Mouse (Mus musculus): Measurements from ENCODE around the gene Fibcd1.

Gene Fibcd1

DNA sequence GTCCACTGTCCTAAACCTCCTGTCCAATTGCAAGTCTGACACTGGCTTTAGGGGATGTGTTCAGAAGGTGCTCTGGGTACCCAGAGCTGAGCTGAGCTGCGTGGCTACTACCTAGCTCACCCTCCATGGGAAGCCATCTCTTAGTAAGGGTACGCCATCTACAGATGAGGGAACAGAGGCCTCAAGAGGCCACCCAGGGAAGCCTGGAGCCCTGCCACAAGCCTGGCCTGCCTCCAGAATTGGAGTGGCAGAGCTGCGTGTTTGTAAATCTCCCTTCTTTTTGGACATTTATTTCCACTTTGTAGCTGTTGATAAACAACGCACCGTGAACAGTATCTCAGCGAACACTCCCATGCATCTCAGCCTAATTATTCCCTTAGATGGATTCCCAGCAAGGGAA is 11.4 kb upstream of the Fibcd1 start:
- DNase-seq, result no peak

DNA sequence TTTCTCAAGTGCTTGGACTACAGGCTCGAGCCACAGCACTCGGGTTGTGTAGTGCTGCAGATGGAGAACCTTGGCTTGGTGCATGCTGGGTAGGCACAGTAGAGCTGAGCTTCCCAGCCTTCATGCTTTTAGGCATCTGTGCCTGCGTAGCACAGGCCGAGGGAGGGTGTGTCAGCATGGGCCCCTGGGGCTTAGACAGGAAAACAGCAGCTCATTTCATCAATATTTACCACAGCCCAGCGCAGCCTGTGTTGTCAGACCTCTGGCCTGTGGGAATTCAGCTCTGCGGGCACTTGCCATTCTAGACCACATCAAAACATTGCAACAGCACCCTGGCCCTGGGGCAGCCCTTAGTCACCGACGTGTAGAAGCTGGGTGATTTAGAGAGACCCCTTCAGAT is 10.2 kb upstream of the Fibcd1 start:
- DNase-seq, result no peak

DNA sequence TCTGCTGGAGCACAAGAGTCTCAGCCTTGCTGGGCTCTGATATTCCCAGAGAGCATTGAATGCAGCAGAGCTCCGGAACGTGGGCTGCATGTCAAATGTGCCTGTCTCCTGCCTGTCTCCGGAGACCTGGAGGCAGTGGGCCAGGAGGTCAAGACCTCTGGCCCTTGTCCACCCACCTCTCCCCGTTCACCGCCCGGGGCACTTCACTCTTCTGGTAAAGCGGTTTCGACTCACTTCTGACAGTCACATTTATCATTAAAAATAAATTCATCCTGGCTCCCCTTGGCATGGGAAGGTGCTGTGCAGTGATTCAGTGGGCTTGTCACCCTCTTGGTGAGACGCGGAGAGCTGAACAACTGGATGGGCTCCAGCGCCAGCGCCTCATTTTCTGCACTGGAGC is 4.3 kb upstream of the Fibcd1 start:
- DNase-seq, result no peak

DNA sequence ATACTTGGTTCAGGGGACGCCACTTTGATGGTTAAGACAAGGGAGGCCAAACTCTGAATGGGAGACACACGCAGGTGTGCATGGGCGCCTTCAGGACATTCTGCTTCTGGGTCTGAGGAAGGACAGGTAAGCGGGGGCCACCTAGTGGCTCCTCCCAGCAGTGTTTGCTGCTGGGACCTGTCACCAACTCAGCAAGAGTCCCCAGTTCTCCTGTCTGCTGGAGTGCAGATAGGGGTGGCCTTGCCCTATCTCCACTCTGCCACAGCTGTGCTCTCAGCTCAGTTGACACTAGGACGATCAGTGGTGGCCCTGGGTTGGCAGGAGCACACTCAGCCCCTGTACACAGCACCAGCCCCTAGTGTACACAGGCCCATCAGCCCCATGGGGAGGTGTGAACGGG is 2.1 kb upstream of the Fibcd1 start:
- peak; percentile 62 for DNase-seq

DNA sequence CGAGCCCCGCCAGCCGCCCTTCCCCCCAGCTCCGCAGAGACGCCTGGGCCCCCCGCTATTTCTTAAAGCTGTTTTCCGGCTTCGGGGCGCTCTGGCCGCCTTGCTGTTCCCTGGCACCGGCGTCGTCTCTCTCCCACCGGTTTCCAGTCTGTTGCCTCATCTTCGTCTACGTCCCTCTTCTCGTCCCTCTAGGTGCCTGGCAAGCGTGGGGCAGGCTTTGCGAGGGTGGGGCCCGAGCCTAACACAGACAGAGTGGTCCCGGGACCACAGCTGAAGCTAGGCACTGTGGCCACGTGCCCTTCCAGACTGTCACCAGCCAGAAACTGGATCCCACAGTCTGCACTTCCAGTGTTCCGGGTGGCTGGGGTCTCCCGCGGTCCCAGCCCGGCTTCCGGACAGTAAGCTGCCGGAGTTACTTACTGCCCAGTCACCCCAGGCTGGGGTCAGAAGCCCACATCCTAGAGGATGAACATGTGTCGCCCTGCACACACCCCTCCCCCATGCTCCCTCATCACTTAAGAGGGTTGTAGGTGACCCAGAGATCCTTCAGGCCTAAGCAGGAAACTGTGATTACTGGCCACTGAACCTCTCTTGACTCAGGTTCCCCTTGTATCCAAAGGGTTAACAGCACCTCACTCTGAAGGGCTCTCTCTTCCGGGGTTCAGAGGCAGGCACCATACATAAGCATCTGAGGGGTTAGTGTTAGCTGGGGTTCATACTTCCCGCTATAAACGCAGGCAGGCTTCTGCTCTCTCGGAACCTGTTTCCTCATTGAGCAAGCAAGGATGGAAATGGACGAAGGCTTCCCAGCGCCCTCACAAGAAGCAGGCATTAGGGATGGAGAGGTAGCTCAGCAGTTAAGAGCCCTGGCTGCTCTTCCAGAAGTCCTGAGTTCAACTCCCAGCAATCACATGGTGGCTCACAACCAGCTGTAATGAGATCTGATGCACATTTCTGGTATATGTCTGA is 1.2 kb upstream of the Fibcd1 start:
- DNase-seq, result no peak

DNA sequence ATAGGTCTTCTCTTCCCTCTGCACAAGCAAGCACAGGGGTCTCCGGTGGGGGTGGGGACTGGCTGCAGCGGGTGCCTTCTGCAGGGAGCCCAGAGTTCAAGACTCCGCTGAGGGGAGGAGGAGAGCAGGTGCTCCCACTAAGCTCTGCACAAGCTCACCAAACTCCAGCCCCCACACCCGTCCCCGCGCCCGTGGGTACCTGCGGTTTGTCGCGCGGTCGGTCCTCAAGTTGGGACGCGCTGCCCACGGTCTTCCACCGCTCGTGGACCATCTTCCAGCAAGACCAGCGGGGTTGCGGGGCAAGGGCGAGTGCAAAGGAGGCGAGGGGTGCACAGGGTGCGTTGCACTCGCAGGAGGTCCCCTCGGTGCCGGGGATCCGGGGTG is 301 bp downstream of the Fibcd1 start:
- no peak for DNase-seq

DNA sequence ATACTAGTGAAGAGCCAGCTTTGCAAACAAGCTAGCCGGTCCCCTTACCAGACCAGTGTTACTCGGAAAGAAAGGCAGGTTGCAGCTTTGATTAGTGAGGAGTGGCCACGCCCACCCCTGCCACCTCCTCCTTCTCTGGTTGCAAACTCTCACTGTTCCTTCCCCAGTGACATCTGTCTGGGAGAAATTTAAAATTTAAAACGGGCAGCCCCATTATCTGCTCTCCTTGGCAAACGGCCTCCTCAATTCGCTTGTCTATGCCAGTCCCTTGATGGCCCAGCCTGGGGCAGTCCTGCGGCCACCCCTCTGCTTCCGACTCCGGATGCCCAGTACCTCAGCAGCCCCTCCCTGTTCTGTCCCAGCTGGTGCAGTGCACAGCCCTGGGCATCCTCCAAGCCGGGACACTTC is 1.1 kb downstream of the Fibcd1 start:
- DNase-seq, result no peak

DNA sequence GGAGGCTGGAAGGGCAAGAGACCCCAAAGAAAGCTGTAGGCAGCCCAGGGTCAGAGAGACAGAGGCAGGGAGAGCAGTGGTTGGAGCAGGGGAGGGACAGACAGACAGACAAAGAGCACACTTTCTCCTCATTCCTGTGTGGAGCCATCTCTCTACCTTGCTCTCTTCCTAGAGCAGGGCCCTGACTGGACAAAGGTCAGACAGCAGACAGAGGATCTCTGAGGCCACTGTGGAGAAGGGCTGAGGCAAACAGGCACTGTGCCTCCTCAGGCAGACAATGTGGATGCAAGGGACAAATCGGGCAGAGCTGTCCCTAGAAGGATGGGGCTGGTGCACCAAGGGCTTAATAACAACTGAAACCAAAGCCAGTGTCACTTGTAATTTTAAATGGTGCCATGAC is 6.9 kb downstream of the Fibcd1 start:
- DNase-seq, result no peak

DNA sequence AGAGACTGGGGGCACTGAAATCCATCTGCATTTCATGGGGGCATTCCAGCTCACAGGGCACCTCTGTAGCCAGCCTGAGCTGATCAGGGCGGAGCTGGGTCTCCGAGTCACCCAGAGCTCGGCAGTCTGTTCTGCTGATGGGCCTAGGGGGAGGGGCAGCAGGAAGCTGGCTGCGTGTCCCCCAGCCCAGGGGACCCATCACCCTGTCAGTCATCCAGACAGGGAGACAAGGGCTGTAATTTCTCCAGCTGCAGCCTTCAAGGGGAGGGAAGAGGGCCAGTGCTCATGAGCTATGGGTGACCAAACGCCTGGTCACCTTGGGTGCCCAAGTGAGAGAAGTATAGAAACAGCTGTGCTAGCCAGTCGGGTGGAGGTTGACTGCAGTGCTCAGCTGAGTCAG is 8.8 kb downstream of the Fibcd1 start:
- no peak for DNase-seq

DNA sequence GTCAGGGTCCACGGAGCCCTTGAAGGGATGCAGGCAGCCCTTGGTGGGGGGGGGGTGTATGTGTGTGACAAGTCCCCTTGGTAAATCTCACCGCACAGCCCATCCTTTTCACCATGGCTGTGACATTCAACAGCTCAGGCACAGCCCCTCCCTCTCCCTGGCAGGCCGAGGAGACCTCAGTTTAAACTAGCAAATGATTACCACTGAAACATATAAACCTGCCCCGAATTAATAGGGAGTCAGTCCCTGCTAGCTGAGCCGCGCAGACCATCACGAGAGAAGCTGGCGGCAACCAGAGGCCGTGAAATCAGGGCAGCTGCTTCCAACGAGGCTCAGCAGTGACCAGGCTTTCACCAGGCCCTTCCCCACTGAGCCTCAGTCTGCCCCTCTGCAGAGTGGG is 9.7 kb downstream of the Fibcd1 start:
- DNase-seq, result peak; percentile 51

DNA sequence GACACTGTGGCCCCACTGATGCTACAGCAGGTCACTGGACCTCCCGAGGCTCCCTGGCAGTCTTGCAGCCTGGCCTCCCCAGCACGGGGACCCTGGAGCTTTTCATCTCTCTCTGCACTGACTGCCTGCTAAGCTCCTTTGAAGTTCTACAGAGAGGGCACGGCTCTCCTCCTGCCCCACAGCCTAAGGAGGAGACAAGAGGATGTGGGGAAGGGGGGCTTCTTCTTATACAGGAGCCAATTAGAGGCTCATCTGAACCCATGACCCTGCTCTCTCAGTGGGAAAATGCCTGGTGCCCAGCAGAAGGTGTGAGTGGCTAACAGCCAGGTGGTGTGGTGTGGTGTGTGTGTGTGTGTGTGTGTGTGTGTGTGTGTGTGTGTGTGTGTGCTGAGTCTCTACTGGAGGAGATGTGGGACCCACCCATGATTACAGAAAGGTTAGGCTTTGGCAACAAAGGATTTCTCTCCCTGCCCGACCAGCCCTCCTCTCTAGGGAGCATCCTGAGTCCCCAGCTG is 17.4 kb downstream of the Fibcd1 start:
- no peak for DNase-seq

DNA sequence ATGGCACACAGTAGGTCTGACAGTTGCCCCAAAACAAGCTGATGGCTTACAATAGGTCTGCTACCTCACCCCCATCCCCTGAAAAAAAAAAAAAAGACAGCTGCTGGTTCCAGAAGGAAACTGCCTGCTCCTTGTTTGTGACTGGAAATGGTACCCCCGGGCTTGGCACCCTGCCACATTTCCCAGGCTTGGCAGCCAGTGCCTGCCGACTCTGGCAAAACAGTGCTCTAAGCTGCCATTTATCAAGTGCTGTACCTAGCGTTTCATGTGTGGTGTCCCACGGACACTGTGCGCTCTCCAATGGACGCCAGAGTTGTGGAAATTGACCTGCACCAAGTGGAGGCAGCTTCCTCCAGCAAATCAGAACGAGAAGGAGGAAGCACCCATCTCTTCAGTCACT is 17.9 kb downstream of the Fibcd1 start:
- DNase-seq, result peak; percentile 67

DNA sequence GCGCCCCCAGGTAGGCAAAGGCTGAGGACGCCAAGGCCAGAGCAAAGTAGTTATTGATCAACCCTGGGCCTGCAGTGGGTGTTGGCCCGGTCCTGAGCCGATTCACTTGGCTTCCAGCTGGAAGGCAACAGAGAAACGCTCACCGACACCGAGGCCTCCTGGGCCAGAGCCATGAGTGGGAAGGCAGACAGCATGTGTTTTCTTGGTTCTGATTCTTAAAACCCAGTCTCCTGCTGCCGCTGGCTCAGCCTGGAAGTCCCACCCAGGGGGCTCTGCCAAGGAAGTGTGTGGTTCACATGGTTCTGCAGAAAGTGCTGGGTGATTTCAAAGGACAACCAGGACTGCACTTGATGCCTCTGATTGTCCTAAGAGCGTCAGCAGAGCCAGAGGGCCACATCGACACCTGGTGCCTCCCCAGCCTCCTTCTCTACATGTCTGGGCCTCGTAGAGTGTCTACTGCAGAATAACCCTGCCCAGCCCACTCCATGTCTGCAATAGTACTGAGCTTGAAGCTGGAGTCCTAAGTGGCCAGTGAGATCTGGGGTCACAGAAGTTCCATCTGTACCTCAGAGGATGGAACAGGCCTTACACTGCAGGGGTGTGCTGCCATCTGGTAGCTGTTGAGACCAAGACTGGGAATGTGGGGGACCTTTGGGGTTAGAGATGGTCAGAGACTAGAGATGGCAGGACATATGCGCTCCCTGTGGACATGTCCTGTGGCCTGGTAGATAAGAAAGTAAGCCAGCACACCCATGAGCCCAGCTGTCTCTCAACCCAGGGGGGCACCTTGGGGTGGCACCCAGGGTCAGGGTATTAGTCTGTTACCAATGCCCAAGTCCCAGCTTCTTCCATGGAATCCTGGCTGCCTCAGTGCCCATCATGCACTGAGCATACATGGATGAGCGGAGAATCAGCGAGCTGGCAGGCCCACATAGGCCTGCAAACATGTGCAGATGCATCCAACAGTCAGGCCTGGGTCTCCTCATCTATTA is 19.4 kb downstream of the Fibcd1 start:
- DNase-seq, result peak; percentile 28

DNA sequence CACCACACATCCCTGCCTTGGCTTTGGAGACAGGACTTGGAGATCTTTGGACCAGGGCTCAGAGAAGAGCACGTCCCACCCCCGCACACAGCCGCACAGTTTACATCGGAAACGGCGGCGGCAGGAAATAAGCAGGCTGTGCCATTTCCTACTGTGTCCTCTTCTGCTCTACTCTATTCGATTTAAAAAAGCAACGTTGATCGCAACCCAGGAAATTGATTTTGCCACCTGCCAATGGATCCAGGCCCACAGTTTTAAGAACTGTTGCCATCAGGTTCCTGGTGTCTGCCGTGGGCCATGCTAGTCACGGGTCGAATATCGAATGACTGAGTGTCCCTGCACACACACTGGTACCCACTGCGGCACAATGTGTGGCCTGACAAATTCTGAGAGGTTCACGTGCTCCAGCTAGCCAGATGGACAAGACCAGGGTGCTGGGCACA is 20.3 kb downstream of the Fibcd1 start:
- DNase-seq, result no peak

DNA sequence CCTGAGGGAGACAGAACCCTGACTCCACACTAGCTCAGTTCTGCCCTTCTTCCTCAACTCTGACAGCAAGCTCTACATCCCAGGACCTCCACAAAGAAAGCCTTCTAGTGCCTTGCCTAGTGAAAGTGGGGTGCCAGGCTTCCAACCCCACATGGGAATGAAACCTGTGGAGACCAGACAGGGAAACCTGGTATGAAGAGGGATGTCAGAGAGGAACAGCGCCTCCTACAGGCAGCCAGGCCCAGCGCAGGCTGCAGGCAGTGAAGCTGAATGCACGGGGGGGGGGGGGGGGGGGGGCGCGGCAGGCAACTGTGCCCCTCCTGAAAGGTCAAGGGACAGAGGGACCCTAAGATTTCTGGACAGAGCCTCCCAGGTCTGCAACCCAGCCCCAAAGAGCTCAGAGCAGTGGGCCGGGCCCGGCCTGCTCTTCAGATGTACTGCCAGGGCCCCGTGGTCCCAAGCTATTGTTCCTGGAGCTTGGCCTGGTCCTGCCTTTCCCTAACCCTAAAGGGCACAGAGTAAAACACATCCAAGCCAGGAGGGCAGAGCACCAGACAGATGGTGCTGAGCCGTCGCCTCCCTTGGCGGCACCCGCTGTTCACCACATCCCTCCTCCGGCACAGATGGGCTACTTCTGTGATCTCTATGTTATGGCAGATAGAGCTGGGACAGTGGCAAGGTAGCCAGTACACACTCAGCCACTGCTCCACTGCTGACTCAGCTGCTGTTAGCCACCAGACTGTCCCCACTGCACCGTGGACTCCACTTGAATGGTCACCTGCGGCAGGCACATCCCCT is 21.7 kb downstream of the Fibcd1 start:
- no peak for DNase-seq

DNA sequence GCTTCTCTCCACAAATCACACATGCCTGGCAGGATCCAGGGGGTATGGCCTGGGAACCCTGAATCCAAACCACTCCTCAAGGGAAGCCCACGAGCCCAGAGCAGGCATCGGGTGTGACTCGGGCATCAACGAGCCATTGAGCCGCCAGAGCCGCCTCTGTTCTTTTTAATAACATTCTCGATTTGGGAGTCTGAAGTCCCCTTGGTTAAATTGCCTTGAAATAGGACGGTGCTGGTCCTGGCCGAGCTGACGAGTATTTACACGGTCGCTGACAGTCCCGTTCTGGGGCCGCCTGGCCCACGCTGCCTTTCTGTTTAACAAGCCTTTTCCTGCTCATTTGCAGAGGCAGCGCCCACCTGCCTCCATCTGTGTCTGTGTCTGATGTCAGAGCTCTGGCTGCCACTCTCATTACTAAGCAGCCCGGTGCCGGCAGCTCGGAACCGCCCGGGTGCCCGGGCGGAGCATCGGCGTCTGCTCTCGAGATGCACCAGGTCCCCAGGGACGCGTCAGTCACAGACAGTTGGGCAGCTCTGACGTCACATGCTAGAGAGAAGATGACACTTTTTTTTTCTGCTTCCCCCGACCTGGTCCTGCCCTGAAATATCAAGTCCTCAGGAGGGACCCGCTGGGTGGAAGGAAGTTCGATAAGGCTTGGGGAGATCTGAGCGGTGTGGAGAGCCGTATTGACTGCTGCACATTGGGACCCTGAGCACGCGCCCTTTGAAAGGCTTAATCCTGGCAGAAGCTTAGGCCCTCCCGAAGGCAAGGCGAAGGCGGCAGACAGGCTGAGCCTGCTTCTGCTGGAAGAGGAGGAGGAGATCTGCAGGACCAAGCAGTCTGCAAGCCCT is 23.1 kb downstream of the Fibcd1 start:
- DNase-seq, result no peak

DNA sequence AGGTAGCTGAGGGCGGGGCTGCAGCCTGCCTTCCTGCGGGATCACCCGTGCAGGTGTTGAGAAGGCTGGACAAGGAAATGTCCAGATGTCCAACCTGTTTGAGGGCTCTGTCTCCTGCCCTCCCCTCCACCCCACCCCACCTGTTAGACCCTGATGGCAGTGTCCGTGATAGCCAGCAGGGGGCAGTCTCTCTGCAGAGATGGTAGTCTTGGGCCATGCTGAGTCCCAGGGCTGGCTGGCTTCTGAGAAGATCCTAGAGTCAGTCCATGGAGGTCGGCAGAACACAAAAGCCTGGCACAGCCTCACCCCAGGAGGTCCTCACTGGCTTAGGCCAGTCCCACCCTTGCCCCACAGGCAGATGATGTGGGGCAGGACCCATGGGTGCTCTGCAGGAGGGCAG is 30.4 kb downstream of the Fibcd1 start:
- peak; percentile 76 for DNase-seq

DNA sequence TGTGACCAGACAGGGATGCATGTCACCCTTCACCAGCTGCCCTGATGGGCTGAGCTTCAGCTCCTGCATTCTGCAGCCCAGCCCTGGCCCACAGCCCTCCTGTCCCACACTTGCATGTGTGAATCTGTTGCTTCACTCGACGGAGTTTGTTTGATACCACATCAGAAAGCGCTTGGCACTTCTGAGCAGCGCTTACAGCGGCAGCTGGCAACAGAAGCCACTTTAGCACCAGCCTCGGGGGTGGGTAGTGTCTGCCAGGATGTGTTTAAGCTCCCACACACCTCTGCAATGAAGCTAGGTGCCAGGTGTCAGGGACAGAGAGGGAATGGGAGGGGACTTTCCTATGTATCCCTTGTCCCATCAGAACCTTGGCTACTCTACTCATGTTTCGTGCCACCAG is 31.1 kb downstream of the Fibcd1 start:
- DNase-seq, result no peak

DNA sequence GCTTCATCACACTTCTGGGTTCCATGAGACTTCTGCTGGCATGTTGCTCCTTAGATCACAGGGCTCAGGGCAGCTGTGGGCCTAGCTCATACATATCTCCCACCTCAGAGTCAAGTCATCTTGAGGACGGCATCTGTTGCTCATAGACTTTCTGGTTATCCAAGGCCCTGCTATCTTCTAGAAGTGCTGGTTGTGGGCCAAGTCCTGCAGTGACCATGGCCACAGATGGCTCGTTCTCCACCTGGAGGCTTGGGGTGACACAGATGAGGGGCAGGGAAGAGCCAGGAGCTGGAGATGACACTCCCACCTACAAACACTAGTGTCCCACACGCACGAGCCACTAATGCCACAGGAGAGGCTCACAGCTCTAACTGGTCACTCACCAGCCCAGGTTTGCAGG is 32.2 kb downstream of the Fibcd1 start:
- DNase-seq, result no peak

DNA sequence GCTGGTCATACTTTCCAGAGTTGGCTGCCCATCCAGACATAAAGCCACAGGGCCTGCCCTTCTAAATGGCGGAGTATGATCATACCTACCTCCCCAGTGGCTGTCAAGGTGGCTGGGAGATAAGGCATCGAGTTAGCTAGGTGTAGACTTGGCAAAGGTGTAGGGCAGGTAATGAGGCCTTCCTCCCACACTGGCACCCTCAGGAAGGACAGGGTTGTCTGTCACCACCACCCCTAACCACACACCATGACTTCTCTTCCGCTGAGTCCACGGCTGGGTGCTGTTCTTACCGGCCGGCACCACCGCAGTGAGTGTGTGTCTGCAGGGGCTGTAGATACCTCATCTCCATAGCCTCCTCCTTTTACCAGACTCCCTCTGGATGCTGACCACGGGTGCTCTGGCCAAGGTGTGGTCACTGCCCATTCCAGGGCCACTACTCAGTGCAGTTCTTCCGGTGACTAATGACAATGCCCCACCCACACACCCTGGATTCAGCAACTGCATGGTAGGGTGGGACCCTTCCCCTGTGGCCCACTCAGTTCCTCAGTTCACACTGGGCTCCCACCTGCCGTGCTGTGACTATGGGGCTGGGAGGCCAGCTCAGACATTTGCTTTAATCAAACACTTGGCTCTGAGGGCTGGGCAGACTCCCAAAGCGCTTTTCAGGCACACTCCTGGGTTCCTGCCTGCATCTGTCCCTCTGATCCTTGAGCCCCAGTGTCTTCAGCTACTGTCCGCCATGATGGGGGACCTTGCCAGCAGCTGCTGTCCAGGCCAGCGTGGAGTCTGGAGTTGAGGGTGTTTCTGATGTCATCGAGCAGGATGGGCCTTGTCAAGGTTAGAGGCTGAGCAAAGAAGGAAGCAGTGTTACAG is 34.5 kb downstream of the Fibcd1 start:
- DNase-seq, result no peak

DNA sequence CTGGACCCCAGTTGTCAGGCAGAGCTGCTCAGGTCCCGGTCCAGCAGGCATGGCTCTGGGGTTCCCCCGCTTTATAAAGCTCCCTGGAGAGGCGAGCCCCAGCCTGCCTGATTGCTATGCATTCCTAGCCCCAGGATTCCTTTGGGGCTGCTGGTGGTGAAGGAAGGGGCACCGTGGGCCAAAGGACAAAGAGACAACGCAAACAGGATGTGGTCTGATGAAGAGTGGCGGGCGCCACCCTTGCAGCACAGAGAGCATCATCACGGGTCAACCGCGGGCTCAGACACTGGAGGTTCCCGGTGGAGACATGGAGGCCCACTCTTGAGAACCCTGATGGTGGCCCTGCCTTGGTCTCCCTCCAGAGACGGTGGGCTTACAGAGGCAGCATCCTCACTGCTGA is 35.4 kb downstream of the Fibcd1 start, which contains the start of gene Qrfp:
Gene Qrfp (minus strand): TSS at position 137 of the 400 bp plus-strand sequence.
- DNase-seq, result no peak
